Mouse (Mus musculus): Measurements from ENCODE around the gene Hoxa9.
A peak's percentile ranks its signal among the peaks of the same experiment; 100 is the strongest.

The Hoxa9 gene

DNA sequence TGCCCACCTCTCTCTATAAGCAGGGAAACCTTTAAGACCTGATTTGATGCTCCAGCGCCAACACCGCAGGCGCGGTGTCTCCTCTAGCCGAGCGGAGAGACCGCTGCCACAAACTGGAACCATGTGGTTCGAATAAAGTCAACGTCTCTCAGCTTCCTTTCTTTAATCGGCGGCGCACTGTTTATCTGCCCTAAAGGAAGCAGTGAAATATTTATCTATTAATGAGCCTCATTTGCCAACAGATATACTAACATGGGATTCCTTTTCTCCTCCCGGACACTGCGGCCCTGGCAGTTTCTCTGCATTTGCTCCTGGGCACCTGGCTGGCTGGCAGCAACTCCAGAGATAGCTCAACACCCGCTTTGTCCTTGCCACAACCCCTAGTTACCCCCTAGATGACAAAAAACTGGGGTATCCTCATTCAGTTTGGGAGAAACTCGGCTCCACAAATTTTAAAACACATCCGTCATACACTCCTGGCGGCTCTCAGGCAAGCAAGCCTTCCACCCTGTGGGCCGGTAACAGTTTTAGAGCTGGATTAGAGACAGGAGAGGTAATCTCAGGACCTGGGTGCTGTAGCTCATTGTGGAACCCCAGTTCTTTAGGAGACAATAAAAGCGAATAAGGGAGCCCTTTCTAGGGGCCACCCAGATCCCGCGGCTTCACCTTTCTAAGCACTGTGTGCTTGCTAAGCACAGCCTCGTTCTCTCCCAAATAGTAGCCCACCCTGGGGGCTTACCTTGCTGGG lies 12.8 kb downstream of the Hoxa9 start:
- peak; percentile 33 for DNase-seq (ENCODE audit: low read depth, low spot score)

GRCm38 (mm10) chr6:52217459-52217768 lies 13.5 kb downstream of the Hoxa9 start:
- DNase-seq (ENCODE audit: low read depth, low spot score), result peak; percentile 69

- peak; percentile 35 for DNase-seq (ENCODE audit: low read depth, low spot score)
These were observed 14.0 kb downstream of the Hoxa9 start for GRCm38 (mm10) chr6:52216691-52217458.

DNA sequence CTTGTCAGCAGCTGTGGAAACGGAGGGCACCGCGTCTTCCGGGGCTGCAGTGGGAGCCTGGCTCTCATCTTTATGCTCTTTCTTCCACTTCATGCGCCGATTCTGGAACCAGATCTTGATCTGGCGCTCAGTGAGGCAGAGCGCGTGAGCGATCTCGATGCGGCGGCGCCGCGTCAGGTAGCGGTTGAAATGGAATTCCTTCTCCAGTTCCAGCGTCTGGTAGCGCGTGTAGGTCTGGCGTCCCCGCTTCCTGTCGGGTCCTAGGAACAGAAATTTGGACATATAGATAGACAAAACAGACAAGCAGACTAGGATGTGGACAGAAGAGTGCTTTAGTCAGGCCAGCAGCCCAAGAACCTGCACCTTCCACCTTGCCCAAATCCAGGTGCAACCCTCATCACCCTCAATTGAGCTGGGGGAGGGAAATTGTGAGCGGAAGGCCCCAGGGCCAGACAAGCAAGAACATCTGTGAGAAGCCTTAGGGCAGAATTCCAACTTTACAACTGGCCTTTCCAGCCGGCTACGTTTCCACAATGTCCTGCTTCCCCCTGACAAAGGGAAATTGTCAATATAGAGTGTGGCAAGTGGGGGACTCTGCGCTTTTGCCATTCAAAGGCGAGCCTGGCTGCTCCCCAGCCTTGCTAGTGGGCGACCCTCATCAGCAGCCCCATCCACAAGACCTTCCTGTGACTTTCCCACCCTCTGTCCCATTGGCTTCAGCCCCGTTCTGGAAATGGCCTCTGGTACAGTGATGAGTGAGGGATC lies 14.9 kb downstream of the Hoxa9 start:
- DNase-seq (ENCODE audit: low read depth, low spot score), result no peak

GRCm38 (mm10) chr6:52215070-52215469 lies 15.8 kb downstream of the Hoxa9 start:
- DNase-seq (ENCODE audit: low read depth, low spot score), result no peak

GRCm38 (mm10) chr6:52214271-52214670 lies 16.6 kb downstream of the Hoxa9 start:
- DNase-seq (ENCODE audit: low read depth, low spot score), result no peak

DNA sequence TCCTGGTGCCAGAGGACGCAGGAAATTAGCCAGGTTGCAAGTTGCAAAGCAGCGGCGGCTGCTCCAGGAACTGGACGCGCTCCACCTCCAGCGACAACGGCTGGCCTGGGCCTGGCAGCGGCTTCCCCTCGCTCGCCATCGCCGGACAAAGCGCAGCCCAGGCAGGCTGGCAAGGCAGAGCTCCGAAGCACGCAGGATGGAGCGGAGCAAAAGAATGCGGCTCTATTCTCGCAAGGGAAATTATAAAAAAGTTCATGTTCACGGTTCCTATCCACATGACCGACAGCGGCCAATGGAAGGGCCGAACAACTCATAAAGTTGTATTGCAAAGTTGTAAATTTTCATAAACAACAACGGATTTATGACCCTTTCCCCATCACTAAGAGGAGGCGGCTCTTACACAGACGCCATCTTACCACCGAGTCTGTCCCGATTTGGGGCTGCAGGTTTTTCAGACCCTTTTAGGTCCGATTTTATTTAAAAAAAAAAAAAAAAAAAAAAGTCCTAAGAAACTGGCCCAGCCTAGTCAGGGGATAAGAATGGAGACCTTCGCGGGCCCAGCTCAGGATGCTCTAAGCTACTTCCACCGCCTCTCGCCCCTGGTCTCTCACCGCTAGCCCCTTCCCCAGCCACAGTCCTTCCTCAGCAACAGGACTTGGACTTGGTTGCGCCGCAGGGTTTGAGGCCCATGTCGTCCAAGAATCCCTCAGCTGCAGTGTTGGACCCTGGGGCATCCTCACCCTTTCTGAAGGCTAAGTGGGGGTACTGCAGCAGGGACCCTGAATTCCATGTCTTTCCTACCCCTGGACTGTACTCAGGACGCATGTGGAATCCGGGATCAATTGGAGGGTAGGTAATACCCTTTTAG lies 17.5 kb downstream of the Hoxa9 start, which contains the start of the genes Hoxa3 and Gm28308:
Gene Hoxa3 (minus strand): TSS at position 218 of the 868 bp plus-strand sequence.
Gene Gm28308 (minus strand): TSS at position 221 of the 868 bp plus-strand sequence.
- DNase-seq (ENCODE audit: low read depth, low spot score), result peak; percentile 48

DNA sequence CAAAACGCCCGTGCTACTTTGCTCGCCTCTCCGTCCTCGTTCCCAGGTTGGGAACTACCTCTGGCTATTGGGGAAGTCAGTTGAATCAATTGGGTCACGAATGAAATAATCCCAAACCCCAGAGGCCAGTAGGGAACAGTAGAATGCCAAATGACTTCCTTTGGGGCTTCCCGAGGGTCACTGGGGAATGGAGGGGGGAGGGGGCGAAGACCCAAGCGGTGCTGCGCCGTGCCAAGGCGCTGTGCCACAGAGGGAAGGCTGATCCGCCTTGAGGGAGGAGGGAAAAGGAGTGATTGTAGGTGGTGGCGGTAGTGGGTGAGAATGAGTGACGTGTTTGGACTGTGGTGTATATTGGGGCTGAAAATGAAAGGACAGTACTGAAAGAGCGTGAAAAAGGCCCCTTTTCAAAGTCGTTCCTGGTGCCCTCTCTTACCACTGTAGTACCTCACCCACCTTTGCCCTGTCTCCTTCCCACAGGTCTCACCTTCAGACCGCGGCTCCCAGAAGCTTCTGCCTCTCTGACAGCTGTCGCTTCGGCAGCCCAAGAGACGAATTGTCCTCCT lies 18.3 kb downstream of the Hoxa9 start:
- DNase-seq (ENCODE audit: low read depth, low spot score), result no peak

DNA sequence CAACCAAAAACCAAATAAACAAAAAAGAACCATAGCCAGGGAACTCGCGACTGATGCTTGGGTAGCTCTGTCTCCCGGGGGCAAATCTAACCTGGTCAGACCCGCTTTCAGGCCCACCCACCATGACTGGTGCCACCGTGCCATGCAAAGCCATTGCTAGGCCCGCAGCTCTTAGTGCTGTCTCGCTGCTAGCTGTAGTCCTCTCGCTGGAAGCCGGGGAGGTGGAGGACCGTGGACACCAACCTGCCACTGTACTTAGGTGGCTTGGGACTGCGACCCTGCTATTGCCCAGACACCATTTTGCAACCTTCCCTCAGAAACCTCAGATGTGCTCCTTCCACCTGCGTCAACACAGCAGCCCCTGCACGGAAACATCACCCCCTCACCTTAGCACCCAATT lies 18.9 kb downstream of the Hoxa9 start:
- peak; percentile 38 for DNase-seq (ENCODE audit: low read depth, low spot score)

- peak; percentile 86 for DNase-seq (ENCODE audit: low read depth, low spot score)
These were observed 19.5 kb downstream of the Hoxa9 start for GRCm38 (mm10) chr6:52211170-52211935.

DNA sequence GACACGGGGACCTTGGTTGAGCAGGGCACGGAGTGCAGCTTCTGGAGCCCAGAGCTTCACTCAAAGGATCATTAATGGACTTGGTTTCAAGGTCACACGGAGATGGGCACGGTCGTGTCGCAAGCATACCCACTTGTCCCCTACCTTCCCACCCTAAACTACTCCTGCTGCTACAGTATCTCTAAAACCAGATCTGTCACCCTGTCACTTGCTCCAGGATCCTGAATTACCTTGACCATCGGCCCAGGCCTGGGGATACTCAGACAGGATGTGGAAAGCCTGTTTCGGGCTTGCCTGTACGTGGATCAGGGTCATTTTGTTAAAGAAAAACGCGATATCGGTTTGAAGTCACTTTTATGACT lies 21.2 kb downstream of the Hoxa9 start:
- no peak for DNase-seq (ENCODE audit: low read depth, low spot score)

DNA sequence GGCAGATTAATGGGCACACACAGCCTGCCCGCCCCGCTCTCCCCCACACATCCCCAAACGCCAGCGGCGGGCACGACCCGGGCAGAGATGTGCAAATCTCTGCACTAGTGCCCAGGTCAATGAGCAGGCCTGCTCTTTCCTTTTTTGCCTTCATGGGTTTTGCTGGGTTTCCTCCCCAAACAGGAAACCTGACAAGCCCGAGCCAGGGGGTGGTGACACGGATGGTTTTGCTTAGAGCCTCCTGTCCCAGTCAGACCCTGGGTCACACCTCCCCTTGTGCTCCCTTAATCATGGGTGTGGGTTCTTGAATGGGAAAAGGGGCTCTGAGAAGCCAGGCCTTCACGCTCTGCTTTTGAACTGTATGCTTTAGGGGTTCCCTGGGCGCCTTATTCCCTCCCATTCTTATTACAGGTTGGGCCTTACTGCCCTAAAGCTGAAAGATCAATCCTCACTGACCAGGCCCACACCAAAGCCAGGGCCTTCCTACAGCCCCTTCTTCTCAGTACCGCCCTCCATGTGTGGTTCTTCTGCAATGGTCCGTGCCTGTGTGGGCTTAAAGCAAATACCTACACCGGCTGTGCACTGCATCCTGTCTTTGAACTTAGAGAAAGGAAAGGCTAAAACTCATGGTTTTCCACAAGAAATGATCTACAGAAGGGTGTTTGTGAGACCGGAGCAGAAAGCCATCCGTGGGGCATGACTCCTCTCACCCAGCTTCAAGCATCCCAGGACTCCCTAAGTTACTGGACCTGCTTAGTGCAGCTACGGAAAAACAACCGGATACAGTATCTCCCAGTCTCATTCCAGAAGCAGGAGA lies 21.8 kb downstream of the Hoxa9 start:
- DNase-seq (ENCODE audit: low read depth, low spot score), result no peak

- no peak for DNase-seq (ENCODE audit: low read depth, low spot score)
These were observed 22.6 kb downstream of the Hoxa9 start, which contains the start of gene Hoxa6 for GRCm38 (mm10) chr6:52208072-52208867. Gene Hoxa6, minus strand, starts transcription at chr6:52208722.

GRCm38 (mm10) chr6:52207684-52207976 lies 23.3 kb downstream of the Hoxa9 start:
- DNase-seq (ENCODE audit: low read depth, low spot score), result no peak

GRCm38 (mm10) chr6:52206882-52207683 lies 23.8 kb downstream of the Hoxa9 start:
- no peak for DNase-seq (ENCODE audit: low read depth, low spot score)

DNA sequence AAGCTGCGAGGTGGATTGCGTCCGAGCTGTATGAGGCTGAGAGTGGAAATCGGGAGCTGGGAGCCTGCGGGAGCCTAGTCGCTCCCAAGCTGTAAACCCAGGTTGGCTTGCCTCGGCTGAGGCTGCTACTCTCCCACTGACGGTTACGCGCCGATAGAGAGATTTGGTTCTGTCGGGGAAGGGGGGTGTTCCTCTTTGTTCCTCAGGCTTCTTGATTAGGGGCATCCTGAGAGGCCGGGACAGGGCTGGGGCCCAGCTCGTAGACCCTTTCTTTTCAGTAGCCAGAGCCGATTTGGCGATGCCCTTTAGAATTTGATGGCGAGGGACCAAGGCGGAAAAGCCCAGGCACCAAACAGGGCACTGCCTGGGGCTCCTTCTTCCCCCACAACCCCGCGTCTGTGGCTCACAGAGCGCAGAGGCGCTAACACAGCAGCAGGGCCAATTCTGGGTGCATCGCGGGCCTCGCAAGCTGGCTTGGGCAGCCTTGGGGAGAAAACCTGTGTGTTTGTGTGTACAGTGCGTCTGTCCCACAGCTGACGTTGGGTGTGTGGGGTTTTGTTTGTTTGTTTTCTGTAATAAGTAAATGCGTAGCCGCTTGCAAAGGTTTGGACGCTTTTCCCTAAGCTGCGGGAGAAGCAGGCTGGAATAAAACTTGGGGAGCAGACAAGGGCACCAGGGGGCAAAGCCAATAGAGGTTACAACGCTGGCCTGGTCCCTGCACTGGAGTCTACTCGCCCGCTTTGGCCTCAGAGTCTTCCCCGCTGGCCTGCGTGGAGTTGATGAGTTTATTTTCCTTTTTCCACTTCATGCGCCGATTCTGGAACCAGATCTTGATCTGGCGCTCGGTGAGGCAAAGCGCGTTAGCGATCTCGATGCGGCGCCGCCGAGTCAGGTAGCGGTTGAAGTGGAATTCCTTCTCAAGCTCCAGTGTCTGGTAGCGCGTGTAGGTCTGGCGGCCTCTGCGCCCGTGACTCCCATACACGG lies 25.0 kb downstream of the Hoxa9 start:
- no peak for DNase-seq (ENCODE audit: low read depth, low spot score)

GRCm38 (mm10) chr6:52205221-52205620 lies 25.7 kb downstream of the Hoxa9 start:
- DNase-seq (ENCODE audit: low read depth, low spot score), result no peak
